Mouse (Mus musculus) MEL (cell line): ENCODE results near the gene Rbp2.

Experiments
- E2F4 ChIP-seq: IDR thresholded peaks from 2 replicates; pipeline ENCODE4 v1.6.1; 2011; ENCODE audit warnings: low read depth, low read length, improper control_type of control experiment, borderline replicate concordance
- HCFC1 ChIP-seq: IDR thresholded peaks from 2 replicates; pipeline ENCODE4 v1.6.1; 2012; ENCODE audit warnings: low read depth, mild to moderate bottlenecking, inconsistent platforms, low read length, improper control_type of control experiment, moderate library complexity
- JUND ChIP-seq: IDR thresholded peaks from 2 replicates; pipeline ENCODE4 v1.6.1; 2011; ENCODE audit warnings: low read depth, mild to moderate bottlenecking, improper control_type of control experiment, low read length
- NELFE ChIP-seq: IDR thresholded peaks from 2 replicates; pipeline ENCODE4 v1.6.1; 2011; ENCODE audit warnings: low read depth, low read length, improper control_type of control experiment
- POLR2A ChIP-seq, 2 experiments: IDR thresholded peaks; 2 replicates each; pipeline ENCODE4 v1.6.1; 2011 to 2012; ENCODE audit warnings: low read length in 2 of 2, mild to moderate bottlenecking in 2 of 2, control low read depth in 1 of 2, improper control_type of control experiment in 1 of 2, low read depth in 1 of 2, moderate library complexity in 1 of 2; ENCODE audit not compliant: control insufficient read depth in 1 of 2, insufficient read depth in 1 of 2, poor library complexity in 1 of 2
- SIN3A ChIP-seq: IDR thresholded peaks from 2 replicates; pipeline ENCODE4 v1.6.1; 2012; ENCODE audit warnings: low read length, improper control_type of control experiment, inconsistent platforms
- SMC3 ChIP-seq: IDR thresholded peaks from 2 replicates; pipeline ENCODE4 v1.6.1; 2011; ENCODE audit warnings: low read depth, low read length, improper control_type of control experiment
- TCF12 ChIP-seq: IDR thresholded peaks from 2 replicates; pipeline ENCODE4 v1.6.1; 2014; ENCODE audit warnings: low read depth, mild to moderate bottlenecking, inconsistent platforms, low read length, improper control_type of control experiment, moderate library complexity
- USF1 ChIP-seq: IDR thresholded peaks from 2 replicates; pipeline ENCODE4 v1.6.1; 2014; ENCODE audit warnings: low read depth, mild to moderate bottlenecking, inconsistent platforms, low read length, improper control_type of control experiment, moderate library complexity

GRCm38 (mm10) chr9:98497990-98498389 lies 12.1 kb downstream of the Rbp2 start:
- no peak for TF ChIP-seq SIN3A
- no peak for TF ChIP-seq SMC3
- no peak for TF ChIP-seq USF1
- no peak for TF ChIP-seq POLR2A (IDR thresholded peaks at IDR 0.05; ENCODE audit: control insufficient read depth in 1 of 2, insufficient read depth in 1 of 2, low read depth in 1 of 2, low read length in 2 of 2, poor library complexity in 1 of 2)
- TF ChIP-seq HCFC1 = no peak
- no peak for TF ChIP-seq TCF12
- TF ChIP-seq JUND = no peak
- TF ChIP-seq E2F4 = no peak
- TF ChIP-seq NELFE = no peak
